Mouse (Mus musculus): ENCODE measurements at regions not wholly inside any gene's neighbourhood (a gene's known extent, or its start where the extent isn't known, plus 50 kb on each side); places are given as distances from the start of the nearest gene placed in this dataset.
A peak's percentile ranks its signal among the peaks of the same experiment; 100 is the strongest.

DNA sequence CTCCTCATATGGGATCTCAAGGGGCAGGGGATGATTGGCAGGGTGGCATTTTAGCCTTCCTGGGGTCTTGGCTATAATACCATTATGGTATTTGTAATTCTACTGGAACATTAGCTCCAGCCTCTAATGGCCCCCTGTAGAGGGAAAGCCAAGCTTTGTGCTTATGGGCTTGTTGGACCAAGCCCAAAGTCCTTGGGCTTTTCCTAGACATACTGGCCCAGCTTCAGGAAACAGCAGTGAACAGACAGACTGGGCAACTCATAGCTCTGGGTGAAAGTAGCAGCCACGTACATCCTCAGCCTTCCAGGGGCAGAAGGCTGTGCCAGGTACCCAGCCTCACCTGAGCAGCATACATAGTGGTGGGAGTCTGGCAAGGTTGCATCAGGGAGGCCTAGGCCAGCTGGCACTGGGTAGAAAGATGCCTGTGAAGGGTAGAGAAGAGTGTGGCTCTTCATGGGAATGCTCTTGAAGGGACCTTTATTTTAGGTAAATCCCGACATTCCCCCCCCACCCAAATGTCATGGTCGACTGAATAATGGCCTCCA, 108.1 kb upstream of the Neo1 start:
- no peak for DNase-seq

- no peak for DNase-seq
Observed at GRCm38 (mm10) chr9:59143610-59144009, 107.4 kb upstream of the Neo1 start.

DNA sequence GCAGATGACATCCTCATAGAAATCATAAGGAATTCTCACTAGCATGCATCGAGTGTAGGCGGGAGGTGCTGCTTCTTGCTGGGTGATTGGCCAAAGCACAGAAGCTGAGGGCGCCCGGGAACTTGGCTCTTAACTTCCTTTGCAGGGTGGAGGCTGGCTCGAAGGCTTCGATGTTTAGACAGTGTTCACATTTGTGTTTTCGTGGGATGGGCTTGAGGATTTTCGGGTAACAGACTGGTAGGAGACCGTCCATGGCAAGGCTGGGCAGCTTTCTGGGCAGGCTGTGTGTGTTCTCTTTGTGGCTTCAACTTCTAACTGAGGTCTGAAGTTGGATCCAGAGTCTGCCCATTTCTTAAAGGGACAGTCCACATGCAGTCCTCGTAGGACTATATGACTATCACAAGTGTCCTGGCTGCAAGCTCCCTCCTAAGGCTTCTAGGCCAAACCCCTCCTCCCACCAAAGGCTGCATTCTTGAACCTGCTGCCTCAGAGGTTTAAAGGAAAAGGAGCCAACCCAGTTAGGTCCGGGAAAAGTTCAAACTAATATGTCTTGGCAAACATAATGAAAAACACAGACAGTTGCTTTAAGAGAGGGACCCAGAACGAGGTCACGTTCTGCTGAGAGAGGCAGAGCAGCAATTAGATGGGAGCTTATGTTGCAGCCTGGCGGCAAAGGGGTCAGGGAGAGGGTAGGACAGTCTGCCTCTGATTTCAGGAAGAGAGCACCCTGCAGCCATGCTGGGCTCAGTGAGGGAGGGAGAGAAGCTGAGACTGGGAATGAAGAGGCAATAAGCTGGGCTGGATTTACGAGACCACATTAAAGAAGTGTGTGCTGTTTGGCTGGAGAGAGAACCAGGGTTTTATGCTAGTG, 98.2 kb upstream of the Neo1 start:
- DNase-seq, result peak; percentile 44

GRCm38 (mm10) chr9:59129699-59130340, 93.6 kb upstream of the Neo1 start:
- DNase-seq, result no peak

GRCm38 (mm10) chr9:59129252-59129651, 93.0 kb upstream of the Neo1 start:
- DNase-seq, result no peak

DNA sequence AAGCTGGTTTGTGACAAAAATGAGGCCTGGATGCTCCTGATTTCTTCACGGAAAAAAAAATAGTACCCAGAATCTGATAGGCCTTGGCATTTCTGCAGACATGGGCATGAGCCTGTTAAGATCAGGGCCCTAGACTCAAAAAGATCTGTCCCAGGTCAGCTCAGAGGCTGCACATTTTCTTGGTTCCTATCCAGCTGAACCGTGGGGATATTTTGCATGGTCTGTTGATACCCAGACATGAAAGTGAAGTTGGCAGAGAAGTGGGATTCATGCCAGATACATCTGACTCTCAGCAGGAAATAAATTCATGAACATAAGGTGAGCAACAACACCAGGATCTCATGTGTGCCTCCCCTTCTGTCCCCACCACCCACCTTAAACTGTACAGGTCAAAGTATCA, 91.8 kb upstream of the Neo1 start:
- no peak for DNase-seq

- DNase-seq, result no peak
Observed at GRCm38 (mm10) chr9:59125886-59126285, 89.6 kb upstream of the Neo1 start.

DNA sequence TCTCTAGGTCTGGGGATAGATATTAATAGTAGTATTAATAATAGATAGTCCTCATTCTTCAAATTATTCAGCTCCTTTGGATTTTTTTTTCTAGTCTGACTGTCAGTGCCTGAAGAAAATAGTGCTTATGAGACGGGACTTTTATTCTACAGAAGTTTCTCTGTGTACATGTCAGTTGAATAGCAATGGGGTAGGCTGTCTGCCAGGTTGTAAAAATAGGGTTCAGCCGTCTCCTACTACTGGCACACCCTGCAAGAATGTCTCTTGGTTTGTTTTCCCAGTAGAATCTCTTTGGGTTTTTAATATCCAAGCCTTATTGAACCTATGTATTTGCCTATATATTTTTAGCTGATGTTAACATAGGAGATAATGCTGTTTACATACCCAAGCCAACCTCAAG, 80.3 kb upstream of the Neo1 start:
- peak; percentile 17 for DNase-seq

GRCm38 (mm10) chr9:59113859-59114258, 77.6 kb upstream of the Neo1 start:
- DNase-seq, result no peak

- DNase-seq, result no peak
Observed at GRCm38 (mm10) chr9:59099738-59100137, 63.5 kb upstream of the Neo1 start.

DNA sequence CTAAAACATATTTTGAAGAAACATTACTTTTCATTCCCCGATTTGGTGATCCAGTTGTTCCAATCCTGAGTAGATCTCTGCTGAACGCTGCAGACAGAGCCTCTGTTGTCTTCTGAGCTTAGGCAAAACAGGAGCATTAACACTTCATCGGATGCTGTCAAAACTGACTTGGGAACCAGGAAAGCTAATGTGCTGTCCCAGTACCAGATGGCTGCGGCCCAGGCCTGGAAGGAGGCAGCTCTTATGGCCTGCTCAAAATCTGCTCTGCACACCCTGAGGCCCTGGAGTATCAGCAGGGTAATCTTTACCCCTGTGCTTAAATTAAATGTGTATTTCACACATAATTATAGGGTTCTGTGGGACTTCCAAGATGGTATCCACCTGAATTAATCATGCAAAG, 61.3 kb upstream of the Neo1 start:
- no peak for DNase-seq

- no peak for DNase-seq
Observed at GRCm38 (mm10) chr9:59096551-59097268, 60.5 kb upstream of the Neo1 start.

DNA sequence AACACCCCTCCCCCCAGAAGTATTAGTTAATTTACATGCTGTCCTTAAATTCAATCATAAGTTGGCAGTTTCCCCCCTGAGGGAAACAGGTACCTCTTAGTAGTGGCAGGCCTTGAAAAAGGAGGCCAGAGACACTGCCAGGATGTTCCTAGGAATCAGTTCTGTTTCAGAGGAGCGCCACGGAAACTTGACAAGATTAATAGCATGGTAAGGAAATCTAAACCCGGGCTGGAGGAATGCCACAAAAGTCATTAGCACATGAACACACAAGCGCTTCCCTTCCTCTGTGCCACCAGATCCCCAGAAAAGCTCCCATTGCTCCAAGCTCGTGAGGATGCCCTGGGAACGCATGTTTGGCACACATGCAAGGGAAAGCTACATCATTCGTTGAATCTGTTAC, 59.4 kb upstream of the Neo1 start:
- no peak for DNase-seq

DNA sequence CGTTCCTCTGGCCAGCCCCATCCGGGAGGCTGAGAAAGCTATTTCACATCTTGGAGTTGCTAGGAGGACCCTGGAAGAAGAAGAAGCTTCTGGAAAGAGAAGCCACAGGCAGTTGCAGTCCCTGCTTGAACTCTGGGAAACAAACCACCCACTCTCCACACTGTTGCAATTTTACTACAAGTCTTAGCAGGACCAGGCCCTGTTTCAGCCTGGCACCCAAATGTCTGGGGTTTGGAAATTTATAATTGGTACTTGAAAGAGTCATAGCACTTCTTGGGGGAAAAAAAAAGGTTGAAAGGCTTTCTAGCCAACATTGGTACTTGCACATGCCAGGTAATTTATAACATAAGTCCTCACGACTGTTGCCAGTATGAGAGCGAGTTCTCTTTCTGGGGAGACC, 57.9 kb upstream of the Neo1 start:
- no peak for DNase-seq

DNA sequence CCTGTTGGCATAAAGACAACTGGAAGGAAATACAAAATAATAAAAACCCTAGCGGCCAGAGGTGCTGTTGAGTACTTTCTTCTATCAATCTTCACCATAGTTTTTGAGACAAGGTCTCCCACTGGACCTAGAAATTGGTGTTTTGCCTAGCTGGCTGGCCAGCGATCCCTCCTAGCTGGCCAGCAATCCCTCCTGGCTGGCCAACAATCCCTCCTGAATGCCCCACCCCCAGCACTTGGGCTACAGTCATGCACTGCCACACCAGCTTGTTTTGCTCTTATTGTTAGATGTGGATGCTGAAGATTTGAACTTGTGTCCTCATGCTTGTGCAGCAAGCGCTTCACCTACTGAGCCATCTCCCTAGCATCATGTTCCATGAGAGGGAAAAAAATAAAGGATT, 54.9 kb upstream of the Neo1 start:
- DNase-seq, result no peak

DNA sequence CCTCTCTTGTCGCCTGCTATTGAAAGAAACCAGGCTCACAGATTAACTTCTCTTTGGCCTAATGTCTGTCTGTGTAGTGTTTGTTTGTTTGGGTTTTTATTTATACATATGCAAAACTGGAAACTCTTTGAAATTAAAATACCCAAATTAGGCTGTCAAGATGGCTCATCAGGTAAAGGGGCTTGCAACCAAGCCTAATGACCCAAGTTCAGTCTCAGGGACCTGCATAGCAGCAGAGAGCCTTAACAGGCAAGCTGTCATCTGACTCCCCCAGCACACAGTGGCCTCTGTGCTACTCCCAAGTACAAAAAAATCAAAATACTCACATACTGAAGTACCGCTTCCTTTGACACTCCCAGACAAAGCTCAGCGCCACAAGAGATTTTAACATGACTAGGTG, 51.5 kb upstream of the Neo1 start:
- DNase-seq, result no peak

- no peak for DNase-seq
Observed at GRCm38 (mm10) chr9:59087112-59087511, 50.9 kb upstream of the Neo1 start.

GRCm38 (mm10) chr9:59086556-59087102, 50.4 kb upstream of the Neo1 start:
- no peak for DNase-seq
